8 mouse cellular contexts compared by ENCODE assay signal in the genomic region with DNA sequence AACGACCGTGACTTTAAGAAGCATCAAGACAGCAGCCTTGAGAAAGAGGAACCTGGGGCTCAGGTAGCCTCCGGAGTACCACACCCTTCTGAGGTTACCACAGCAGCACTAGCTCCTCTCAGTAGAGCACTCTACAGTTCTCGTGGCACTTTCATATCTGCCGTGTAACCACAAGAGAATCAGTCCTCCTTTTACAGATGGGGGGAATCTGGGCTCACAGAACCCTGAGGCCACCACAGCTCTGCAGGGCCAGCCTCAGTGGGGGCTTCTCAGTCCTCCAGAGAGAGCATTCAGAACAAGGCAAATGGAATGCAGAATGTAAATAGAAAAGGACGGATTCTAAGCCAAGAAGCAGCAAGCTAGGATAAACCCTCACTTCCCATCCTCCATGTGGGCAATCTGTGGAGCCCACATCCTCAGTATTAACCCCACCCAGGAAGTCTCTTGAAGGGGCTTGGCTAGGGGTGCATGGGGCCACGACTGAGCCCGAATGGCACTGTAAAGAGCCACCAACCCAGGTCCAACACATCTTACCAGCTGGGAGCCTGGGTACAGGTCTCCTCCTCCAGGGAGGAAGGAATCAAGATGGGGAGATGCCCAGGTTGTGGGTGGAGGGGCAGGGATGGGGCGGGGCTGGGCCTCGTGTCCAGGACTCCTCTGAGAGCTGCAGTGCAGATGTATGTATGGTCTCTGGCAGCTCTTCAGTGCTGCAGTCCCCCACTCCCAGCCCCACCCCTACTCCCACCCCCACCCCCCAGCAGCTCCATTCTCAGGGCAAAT. TPM values are rescaled to one million over a fixed set of nuclear protein-coding genes. Genes with fewer than 3 reads are reported as not detected.
DNase-seq lines count a peak whose midpoint lies in the region; ATAC-seq and TF ChIP-seq lines count a peak whose summit lies in the region.

No protein-coding gene starts in this region.

- H3K9me3 ChIP-seq in lung, embryonic 15.5 days: no peaks in the 10 kb centered on the region
- no peaks in the 10 kb centered on the region for H3K9me3 ChIP-seq in embryonic facial prominence, embryonic 15.5 days (replicated peaks)
- H3K9me3 ChIP-seq in liver, embryonic 14.5 days (ENCODE audit: control insufficient read depth, low read length): no peaks in the 10 kb centered on the region
- no peaks in the 10 kb centered on the region for H3K9me3 ChIP-seq in stomach, embryonic 14.5 days (ENCODE audit: control insufficient read depth, low read depth, low read length)

- H3K27me3 ChIP-seq in lung, embryonic 15.5 days: no peaks in the 10 kb centered on the region
- H3K27me3 ChIP-seq in embryonic facial prominence, embryonic 15.5 days: no peaks in the 10 kb centered on the region
- H3K27me3 ChIP-seq in liver, embryonic 14.5 days (ENCODE audit: control insufficient read depth, insufficient read depth, low read length): no peaks in the 10 kb centered on the region
- no peaks in the 10 kb centered on the region for H3K27me3 ChIP-seq in stomach, embryonic 14.5 days (ENCODE audit: control insufficient read depth, insufficient read depth, low read length)

- peak overlapping the region; percentile 73 for H3K4me3 ChIP-seq in lung, embryonic 15.5 days
- H3K4me3 ChIP-seq in lung, adult 2 months (replicated peaks; ENCODE audit: extremely low read depth, low read depth, low read length): no peak overlapping the region
- peak overlapping the region; percentile 75 for H3K4me3 ChIP-seq in embryonic facial prominence, embryonic 15.5 days (replicated peaks)
- H3K4me3 ChIP-seq in liver, embryonic 14.5 days (ENCODE audit: insufficient read depth in 1 of 2, low read depth in 2 of 2, low read length in 2 of 2): 0 out of 4 replicates have a peak overlapping the region, but pooled peaks of 1 of the 2 experiments have one; percentile 16
- H3K4me3 ChIP-seq in stomach, embryonic 14.5 days (ENCODE audit: low read depth, low read length): peak overlapping the region; percentile 65

- peak overlapping the region; percentile 60 for H3K9ac ChIP-seq in lung, embryonic 15.5 days
- peak overlapping the region; percentile 18 for H3K9ac ChIP-seq in embryonic facial prominence, embryonic 15.5 days
- H3K9ac ChIP-seq in liver, embryonic 14.5 days (replicated peaks): no peak overlapping the region
- H3K9ac ChIP-seq in stomach, embryonic 14.5 days (replicated peaks; ENCODE audit: low read depth, low read length): peak overlapping the region; percentile 86

- H3K36me3 ChIP-seq in lung, embryonic 15.5 days: no peaks in the 10 kb centered on the region; the same call in 1 of the 2 replicates
- H3K36me3 ChIP-seq in embryonic facial prominence, embryonic 15.5 days: peaks cover 3% of the 10 kb centered on the region; the same call in 1 of the 2 replicates
- no peaks in the 10 kb centered on the region for H3K36me3 ChIP-seq in liver, embryonic 14.5 days (replicated peaks; ENCODE audit: control insufficient read depth, insufficient read depth, low read depth)
- peaks cover 4% of the 10 kb centered on the region for H3K36me3 ChIP-seq in stomach, embryonic 14.5 days (ENCODE audit: control insufficient read depth, insufficient read depth, low read length)

- peak; percentile 60 for ATAC-seq in lung, embryonic 15.5 days (ENCODE audit: borderline replicate concordance, extremely low read depth, low FRiP score, low TSS enrichment)
- peak; percentile 70; the same call in 1 of the 2 replicates for ATAC-seq in embryonic facial prominence, embryonic 15.5 days (ENCODE audit: insufficient number of reproducible peaks, low FRiP score, low TSS enrichment, low read depth)
- ATAC-seq in liver, embryonic 14.5 days (ENCODE audit: insufficient read depth): no peak
- peak; percentile 29; the same call in 1 of the 2 replicates for ATAC-seq in stomach, embryonic 14.5 days (ENCODE audit: insufficient number of reproducible peaks, insufficient read depth, low FRiP score, low read depth)

- no peak for DNase-seq in lung, adult 2 months
- DNase-seq in liver, embryonic 14.5 days (ENCODE audit: low read depth in 3 of 3, low spot score in 3 of 3): no peak
- DNase-seq in right cerebral cortex, postnatal 36 days (ENCODE audit: low spot score in 2 of 2): no peak
- no peak for DNase-seq in ovary, postnatal 10 days (ENCODE audit: low spot score)
- DNase-seq in cerebellum, postnatal 25 days: no peak

- TF ChIP-seq CTCF in lung, adult 2 months (IDR thresholded peaks at IDR 0.05; ENCODE audit: insufficient read depth, low read length): no peak
- TF ChIP-seq CTCF in liver, embryonic 14.5 days (IDR thresholded peaks at IDR 0.05; ENCODE audit: low read depth): no peak

- peak overlapping the region; percentile 83 for H3K4me2 ChIP-seq in lung, embryonic 15.5 days
- peak overlapping the region; percentile 87 for H3K4me2 ChIP-seq in embryonic facial prominence, embryonic 15.5 days (replicated peaks)
- H3K4me2 ChIP-seq in liver, embryonic 14.5 days (ENCODE audit: low read depth): peak overlapping the region; percentile 75
- H3K4me2 ChIP-seq in stomach, embryonic 14.5 days (replicated peaks; ENCODE audit: low read depth, low read length): peak overlapping the region; percentile 84

- no peak for TF ChIP-seq POLR2A in lung, adult 2 months (IDR thresholded peaks at IDR 0.05; ENCODE audit: borderline replicate concordance, extremely low read depth, low read depth, low read length)

- H3K27ac ChIP-seq in lung, embryonic 15.5 days: peak overlapping the region; percentile 98
- peak overlapping the region; percentile 94 for H3K27ac ChIP-seq in embryonic facial prominence, embryonic 15.5 days (replicated peaks)
- no peak overlapping the region for H3K27ac ChIP-seq in liver, embryonic 14.5 days
- H3K27ac ChIP-seq in stomach, embryonic 14.5 days (ENCODE audit: low read length): peak overlapping the region; percentile 94

- no peak for TF ChIP-seq EP300 in liver, embryonic 14.5 days (IDR thresholded peaks at IDR 0.05; ENCODE audit: low read depth)

- peaks cover 56% of the 10 kb centered on the region for H3K4me1 ChIP-seq in lung, embryonic 15.5 days
- peaks cover 18% of the 10 kb centered on the region for H3K4me1 ChIP-seq in lung, adult 2 months (ENCODE audit: control insufficient read depth, insufficient read depth, low read length)
- peaks cover 55% of the 10 kb centered on the region for H3K4me1 ChIP-seq in embryonic facial prominence, embryonic 15.5 days
- H3K4me1 ChIP-seq in liver, embryonic 14.5 days (replicated peaks; ENCODE audit: control insufficient read depth in 2 of 2, insufficient read depth in 2 of 2, low read length in 1 of 2): peaks cover 4 to 22% of the 10 kb centered on the region in 2 experiments; a peak in 2 of 4 replicates
- peaks cover 46% of the 10 kb centered on the region for H3K4me1 ChIP-seq in stomach, embryonic 14.5 days (ENCODE audit: control insufficient read depth, insufficient read depth, low read length)

- 17% methylated on average over 10 of the region's 10 CpGs for WGBS in lung, embryonic 15.5 days
- 8% methylated on average over 10 of the region's 10 CpGs for WGBS in lung, adult 2 months
- 27% methylated on average over 10 of the region's 10 CpGs for WGBS in embryonic facial prominence, embryonic 15.5 days
- 14% methylated on average over 10 of the region's 10 CpGs for WGBS in liver, embryonic 14.5 days (ENCODE audit: insufficient replicate concordance)
- WGBS in stomach, embryonic 14.5 days: 32% methylated on average over 10 of the region's 10 CpGs

RNA-seq across cellular contexts. Expression of a gene that starts 1.8 kb away (rescaled TPM):
- 422 and 428 TPM in 2 replicates for polyA plus RNA-seq in lung, embryonic 15.5 days (2015; fragmentation: Nextera tagmentation; extraction: Ambion mirVana)
- 151 and 170 TPM in 2 replicates for polyA plus RNA-seq in lung, adult 2 months (2012; rRNA removed)
- 355 and 382 TPM in 2 replicates for polyA plus RNA-seq in embryonic facial prominence, embryonic 15.5 days (2015; fragmentation: Nextera tagmentation; extraction: Ambion mirVana)
- polyA plus RNA-seq in liver, embryonic 14.5 days (2012; rRNA removed): 21.2 and 24.2 TPM in 2 replicates
- 36.7 and 42.1 TPM in 2 replicates for polyA plus RNA-seq in liver, embryonic 14.5 days (2014; fragmentation: Nextera tagmentation; extraction: Ambion mirVana)
- polyA plus RNA-seq in stomach, embryonic 14.5 days (2014; fragmentation: Nextera tagmentation; extraction: Ambion mirVana): 400 and 419 TPM in 2 replicates

RNA-seq across cellular contexts. Expression of a gene that starts 46.5 kb away (rescaled TPM):
- polyA plus RNA-seq in lung, embryonic 15.5 days (2015; fragmentation: Nextera tagmentation; extraction: Ambion mirVana): 2.9 and 3.8 TPM in 2 replicates
- 2.2 and 4.1 TPM in 2 replicates for polyA plus RNA-seq in lung, adult 2 months (2012; rRNA removed)
- polyA plus RNA-seq in embryonic facial prominence, embryonic 15.5 days (2015; fragmentation: Nextera tagmentation; extraction: Ambion mirVana): 1.8 and 2.4 TPM in 2 replicates
- polyA plus RNA-seq in liver, embryonic 14.5 days (2012; rRNA removed): 0.61 and 0.77 TPM in 2 replicates
- 1.0 and 1.1 TPM in 2 replicates for polyA plus RNA-seq in liver, embryonic 14.5 days (2014; fragmentation: Nextera tagmentation; extraction: Ambion mirVana)
- polyA plus RNA-seq in stomach, embryonic 14.5 days (2014; fragmentation: Nextera tagmentation; extraction: Ambion mirVana): 1.8 and 3.2 TPM in 2 replicates
